Mouse (Mus musculus) cerebellum, adult 9-10 months (tissue): ENCODE data around the gene Fancc.

Experiments used
- DNase-seq: peaks from one replicate; pipeline ENCODE4 v3.0.0; 2022

The Fancc gene

GRCm38 (mm10) chr13:63260133-63260532 is 236.9 kb downstream of the Fancc start:
- DNase-seq = no peak

- no peak for DNase-seq
Measured at GRCm38 (mm10) chr13:63258671-63259070, 238.4 kb downstream of the Fancc start.

DNA sequence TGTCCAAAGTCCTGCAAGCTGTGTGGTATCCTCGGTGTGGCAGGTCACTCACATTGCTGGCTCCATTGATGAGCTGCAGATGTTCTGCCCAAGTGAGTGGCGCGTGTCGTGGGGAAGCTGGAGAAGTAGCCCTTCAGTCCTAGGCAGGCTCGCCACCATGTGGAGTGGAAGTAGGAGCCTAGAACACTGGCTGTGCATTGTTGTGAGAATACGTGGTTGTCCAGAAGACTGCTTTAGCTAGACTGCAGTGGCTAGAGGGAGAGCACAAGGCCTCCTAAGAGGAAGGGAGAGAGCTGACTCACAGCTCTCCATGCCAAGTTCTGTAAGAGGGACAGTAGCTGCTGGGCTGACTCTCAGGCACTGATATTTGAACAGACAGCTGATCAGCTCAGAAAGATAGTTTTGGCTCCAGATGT is 238.9 kb downstream of the Fancc start:
- no peak for DNase-seq

DNA sequence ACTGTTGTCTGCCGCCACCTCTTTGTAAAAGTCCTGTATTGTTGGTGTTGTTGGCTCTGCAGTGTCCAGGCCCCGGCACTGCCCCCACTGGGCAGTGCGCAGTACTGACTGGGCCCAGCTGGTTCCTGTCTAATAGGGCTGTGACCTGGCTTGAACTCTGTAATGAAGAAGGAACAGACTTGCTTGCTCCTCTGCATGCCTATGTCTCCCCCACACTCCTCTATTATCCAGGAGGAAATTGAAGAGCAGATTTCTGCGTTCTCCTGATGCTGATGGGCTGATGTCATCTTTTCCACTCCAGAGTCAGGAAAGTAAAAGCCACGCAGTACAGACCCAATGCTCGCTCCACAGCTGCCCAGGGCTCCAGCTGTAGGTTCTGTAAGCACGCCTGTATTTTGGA is 240.3 kb downstream of the Fancc start:
- no peak for DNase-seq

GRCm38 (mm10) chr13:63256146-63256545 is 240.9 kb downstream of the Fancc start:
- DNase-seq = no peak

- DNase-seq = peak; percentile 63
Measured at GRCm38 (mm10) chr13:63255519-63256011, 241.5 kb downstream of the Fancc start.

DNA sequence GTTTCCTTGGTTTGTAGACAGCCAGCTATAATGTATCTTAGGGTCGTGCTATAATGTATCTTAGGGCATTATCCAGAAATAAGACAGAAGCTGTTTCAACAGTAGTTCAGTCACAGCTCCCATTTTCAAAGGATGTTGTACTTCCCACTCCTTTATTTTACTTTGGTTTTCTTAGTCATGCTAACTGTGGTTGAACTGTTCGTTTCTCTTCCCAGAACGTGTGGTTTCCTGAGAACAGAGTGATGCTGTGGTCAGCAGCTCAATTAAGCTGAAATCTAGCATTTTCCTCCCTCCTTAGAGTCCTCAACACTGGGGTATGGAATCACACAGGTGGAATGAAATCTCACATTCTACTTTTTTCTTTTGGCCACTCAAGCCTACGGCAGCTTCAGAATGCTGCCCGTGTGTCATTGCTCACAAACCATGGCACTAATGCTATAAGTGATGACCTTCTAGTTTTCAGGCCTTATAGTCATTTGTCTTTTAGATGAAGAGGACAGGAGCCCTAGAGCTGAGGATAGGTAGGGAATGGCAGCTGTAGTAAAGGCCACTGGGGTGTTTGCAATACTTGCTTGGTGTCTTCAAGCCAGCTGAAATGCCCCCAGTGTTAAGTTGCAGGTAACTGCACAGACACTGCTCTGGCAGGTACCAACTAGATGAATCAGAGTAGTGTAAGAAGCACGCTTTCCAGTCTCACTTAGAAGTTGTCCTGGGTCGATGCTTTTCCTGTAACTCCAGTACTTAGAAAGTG is 243.0 kb downstream of the Fancc start:
- DNase-seq = no peak

DNA sequence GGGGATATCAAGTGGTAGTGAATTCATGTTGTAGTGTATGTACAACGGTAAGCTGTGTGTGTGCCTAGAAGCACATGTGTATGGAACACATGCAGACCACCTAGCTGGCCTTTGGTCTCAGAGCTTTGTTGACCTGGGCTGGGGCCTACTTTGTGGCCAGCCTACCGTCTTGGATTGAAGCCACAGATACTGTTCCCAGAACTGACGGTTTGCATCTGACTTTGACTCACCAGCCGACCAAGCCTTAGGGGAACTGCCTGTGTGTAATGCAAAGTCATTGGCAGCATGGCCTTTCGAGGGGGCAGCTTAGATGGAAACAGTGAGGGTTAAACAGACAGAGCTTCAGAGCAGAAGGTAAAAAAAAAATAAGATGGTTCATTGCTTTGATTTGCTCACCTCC is 243.9 kb downstream of the Fancc start:
- DNase-seq = no peak

DNA sequence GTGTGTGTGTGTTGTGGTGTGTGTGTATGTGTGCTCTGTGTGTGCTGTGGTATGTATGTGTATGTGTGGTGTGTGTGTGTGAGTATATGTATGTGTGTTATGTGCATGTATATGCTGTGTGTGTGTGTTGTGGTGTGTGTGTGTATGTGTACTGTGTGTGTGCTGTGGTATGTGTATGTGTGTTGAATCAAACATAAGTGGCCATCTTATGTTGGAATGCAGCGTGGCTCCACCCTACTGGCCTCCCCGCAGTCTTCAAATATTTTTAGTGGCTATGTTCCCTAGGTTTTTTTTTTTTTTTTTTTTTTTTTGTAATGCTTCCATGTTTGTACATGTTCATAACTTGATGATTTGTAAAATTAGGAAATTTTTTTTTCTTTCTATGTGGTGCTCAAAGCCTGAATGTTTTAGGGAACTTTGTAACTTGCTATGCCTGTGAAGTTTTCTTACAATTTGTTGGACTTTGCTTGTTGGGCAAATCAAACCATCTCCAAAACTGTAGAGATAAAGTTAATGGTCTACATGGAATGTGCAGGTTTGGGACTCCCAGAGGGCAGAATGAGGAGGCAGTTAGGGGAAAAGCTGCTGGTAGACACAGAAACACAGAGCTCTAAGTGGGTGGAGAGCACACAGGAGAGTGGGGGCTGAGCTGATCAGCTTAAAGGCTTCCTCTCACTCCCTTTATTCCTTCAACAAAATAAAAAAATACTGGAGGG is 244.6 kb downstream of the Fancc start:
- no peak for DNase-seq

- no peak for DNase-seq
Measured at GRCm38 (mm10) chr13:63251118-63251889, 245.8 kb downstream of the Fancc start.

- DNase-seq = no peak
Measured at GRCm38 (mm10) chr13:63250441-63250980, 246.6 kb downstream of the Fancc start.

DNA sequence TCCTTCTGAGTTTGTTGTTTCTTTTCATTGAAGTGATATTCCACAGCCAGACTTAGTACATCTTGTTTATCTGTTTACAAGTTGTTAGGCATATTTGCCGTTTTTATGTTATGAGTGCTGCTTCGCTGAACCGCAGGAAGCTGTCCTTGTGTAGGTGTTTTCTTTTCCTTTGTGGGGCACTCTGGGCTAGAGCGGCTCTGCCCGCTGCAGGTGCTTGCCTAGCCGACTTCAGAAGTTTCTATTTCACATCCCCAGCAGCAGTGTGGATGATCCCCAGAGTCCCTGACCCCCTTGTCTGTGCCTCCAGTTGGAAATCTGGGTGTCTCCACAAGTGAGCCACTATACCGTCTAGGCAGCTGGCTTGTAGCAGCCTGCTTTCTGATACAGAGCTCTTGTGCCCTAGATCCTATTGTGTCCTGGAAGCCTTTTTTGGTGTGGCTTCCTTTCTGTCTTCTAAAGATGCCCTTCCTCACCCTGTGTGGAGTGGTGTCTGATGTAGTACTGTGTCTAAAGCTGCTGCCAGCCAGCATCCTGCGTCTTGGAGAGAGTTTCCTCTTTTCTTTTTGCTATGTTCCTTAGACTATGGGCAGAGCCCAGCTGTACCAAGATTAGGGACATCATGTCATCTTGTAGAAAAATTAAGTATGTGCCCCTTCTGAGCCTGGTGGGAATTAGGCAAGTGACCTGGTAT is 247.2 kb downstream of the Fancc start:
- DNase-seq = no peak

DNA sequence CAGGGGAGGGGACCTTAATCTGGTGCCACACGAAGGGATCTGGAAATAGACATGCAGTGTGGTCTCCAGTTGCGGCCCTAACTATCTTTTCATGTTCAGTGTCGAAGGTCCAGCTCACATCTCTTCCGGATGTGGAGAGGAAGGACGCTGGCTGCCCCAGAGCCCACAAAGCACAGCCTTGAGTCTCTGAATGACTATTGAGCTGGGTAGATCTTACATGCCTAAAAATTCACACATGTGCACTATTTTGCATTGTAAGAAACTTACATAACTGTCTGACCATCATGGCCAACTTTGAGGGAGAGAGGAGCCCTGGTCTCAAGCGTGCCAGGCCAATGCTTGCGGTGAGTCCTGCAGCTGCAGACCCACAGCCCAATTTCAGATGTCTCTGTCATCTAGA is 247.9 kb downstream of the Fancc start:
- DNase-seq = no peak

- no peak for DNase-seq
Measured at GRCm38 (mm10) chr13:63248318-63248717, 248.8 kb downstream of the Fancc start.

DNA sequence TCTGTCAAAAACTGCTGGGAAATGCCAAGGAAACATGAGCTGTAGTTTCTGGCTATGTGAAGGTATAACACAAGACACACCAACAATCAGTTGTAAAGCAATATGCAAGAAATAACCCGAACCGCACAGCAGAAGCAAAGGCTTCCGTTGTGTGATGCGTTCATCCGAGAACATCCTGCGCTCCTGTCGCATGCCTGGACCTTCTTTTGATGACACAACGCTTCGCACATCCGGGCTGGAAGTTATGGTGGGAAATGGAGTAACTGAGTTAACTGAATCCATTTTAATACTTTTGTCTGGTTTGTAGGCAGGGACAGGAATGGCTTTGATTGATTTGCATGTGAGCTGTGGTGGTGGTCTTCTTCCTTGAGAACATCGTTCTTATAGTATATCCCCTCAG is 249.4 kb downstream of the Fancc start:
- DNase-seq = no peak

- no peak for DNase-seq
Measured at GRCm38 (mm10) chr13:63247041-63247440, 250.0 kb downstream of the Fancc start.

GRCm38 (mm10) chr13:63246332-63246940 is 250.6 kb downstream of the Fancc start:
- peak; percentile 5 for DNase-seq

DNA sequence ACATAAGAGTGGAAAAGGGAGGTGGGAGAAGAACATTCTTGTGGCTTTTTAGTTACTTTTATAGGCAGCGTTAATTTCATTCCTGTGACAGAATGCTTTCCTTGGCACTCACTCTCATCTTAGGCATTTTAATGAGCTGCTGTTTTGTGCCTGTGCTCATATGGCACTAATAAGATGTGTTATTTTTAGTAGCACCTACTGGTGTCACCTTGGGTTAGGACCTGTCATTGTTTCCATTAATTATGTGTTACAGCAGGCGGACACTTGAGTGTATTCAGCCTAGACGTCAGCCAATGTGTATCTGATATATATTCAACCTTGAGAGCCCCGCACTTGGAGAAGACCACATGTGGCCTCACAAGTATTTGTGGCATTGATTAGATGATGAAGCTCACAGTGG is 251.3 kb downstream of the Fancc start:
- DNase-seq = peak; percentile 31

DNA sequence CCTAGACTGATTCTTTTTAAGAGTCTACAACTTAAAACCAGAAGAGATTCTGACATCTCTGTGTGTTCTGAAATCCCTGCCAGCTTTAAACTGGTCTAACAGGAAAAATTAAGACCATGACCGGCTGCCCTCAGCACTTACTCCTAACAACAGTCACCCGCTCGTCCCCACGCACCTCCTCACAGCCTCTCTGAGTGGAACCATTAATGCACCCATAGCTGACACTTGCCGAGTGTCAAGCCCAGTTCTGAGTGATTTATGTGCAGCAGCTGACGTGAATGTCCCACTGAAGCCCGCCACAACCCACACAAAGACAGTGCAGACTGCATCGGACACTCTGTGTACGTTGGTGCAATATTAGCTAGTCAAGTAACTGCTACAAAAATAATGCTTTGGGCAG is 251.9 kb downstream of the Fancc start:
- DNase-seq = peak; percentile 17

- peak; percentile 29 for DNase-seq
Measured at GRCm38 (mm10) chr13:63244425-63244824, 252.7 kb downstream of the Fancc start.

GRCm38 (mm10) chr13:63243586-63243985 is 253.5 kb downstream of the Fancc start:
- peak; percentile 44 for DNase-seq
